Mouse (Mus musculus): Measurements from ENCODE around the gene Kcnma1. TPM values are rescaled to one million over a fixed set of nuclear protein-coding genes. Genes with fewer than 3 reads are reported as not detected.

The Kcnma1 gene
- polyA plus RNA-seq, 1 experiment from 2014 or later = 0.38 TPM

DNA sequence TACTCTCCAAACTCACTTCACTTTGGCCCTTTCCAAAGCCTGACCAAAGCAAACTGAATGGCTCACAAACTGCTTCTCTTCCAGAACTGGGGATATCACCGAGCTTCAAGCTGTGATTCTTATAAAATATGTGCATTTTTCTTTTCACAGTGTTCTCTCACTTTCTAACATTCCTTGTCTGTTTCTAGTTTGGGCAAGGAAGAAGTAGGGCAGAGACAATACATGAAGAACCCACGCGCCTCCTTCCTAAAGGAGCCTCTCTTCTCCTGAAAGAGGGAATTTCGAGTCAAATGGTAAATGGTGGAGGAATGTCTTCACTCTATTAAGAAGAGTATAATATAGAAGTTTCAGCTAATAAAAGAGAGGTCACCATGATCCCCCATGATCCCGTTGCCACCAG lies 709.0 kb downstream of the Kcnma1 start:
- H3K4me3 ChIP-seq (ENCODE audit: low read length) = no peak overlapping the region
- H3K9ac ChIP-seq (ENCODE audit: low read length) = no peak overlapping the region
- no peaks in the 10 kb centered on the region for H3K27me3 ChIP-seq (ENCODE audit: control insufficient read depth, insufficient read depth, low read length)
- WGBS = 85% methylated on average over 5 of the region's 5 CpGs
- no peak overlapping the region for H3K27ac ChIP-seq (ENCODE audit: low read length)
- H3K36me3 ChIP-seq (ENCODE audit: control insufficient read depth, insufficient read depth) = no peaks in the 10 kb centered on the region
- H3K9me3 ChIP-seq (replicated peaks; ENCODE audit: control insufficient read depth, low read length) = no peaks in the 10 kb centered on the region
- no peaks in the 10 kb centered on the region; the same call in 1 of the 2 replicates for H3K4me1 ChIP-seq (ENCODE audit: control insufficient read depth, insufficient read depth, low read length)
- no peak overlapping the region for H3K4me2 ChIP-seq (ENCODE audit: low read depth, low read length)
- ATAC-seq (replicated peaks; ENCODE audit: extremely low read depth, insufficient read depth, low FRiP score) = no peak

DNA sequence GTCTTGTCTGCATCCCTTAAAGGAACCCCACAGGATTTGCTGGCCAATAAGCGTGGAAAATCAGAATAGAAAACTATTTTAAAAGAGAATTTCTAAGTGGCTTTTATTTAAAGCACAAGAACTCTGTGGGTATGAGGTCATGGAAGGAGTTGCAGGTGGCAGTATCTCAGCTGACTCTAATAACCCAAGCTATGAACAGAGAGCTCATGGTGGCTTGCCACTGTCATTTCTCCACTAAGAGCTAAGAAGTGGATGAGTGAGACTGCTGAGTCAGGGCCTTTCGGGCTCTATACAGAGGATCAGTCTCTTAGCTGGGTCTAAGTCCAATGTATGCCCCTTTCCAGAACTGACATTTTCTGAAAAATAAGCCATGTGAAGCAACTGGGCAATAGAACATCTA lies 713.8 kb downstream of the Kcnma1 start:
- H3K27ac ChIP-seq (ENCODE audit: low read length) = no peak overlapping the region
- H3K4me1 ChIP-seq (ENCODE audit: control insufficient read depth, insufficient read depth, low read length) = no peaks in the 10 kb centered on the region; the same call in 1 of the 2 replicates
- no peaks in the 10 kb centered on the region for H3K9me3 ChIP-seq (replicated peaks; ENCODE audit: control insufficient read depth, low read length)
- no peak overlapping the region for H3K9ac ChIP-seq (ENCODE audit: low read length)
- H3K4me3 ChIP-seq (ENCODE audit: low read length) = no peak overlapping the region
- 82% methylated on average over 2 of the region's 2 CpGs for WGBS
- H3K4me2 ChIP-seq (ENCODE audit: low read depth, low read length) = no peak overlapping the region
- no peaks in the 10 kb centered on the region for H3K27me3 ChIP-seq (ENCODE audit: control insufficient read depth, insufficient read depth, low read length)
- ATAC-seq (replicated peaks; ENCODE audit: extremely low read depth, insufficient read depth, low FRiP score) = no peak
- H3K36me3 ChIP-seq (ENCODE audit: control insufficient read depth, insufficient read depth) = no peaks in the 10 kb centered on the region

DNA sequence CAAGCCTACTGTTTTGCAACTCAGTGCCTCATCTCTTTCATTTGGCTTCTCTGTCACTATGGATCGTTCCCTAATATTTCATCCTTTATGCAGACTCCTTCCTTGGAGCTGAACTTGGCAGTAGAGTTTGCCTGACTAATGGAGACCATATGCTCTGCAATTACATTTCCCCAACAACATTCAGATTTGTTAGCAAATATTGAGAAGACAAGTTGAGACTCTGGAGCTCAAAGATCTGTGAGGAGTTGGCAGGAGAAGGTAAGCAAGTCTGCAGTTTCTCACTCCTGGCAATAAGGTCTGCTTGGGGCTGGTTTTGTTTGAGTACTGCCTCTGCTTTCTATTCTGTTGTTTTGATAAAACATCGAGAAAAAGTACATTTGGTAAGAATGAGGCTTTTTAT lies 723.7 kb downstream of the Kcnma1 start:
- H3K27me3 ChIP-seq (ENCODE audit: control insufficient read depth, insufficient read depth, low read length) = no peaks in the 10 kb centered on the region
- H3K4me2 ChIP-seq (ENCODE audit: low read depth, low read length) = no peak overlapping the region
- no peak for ATAC-seq (replicated peaks; ENCODE audit: extremely low read depth, insufficient read depth, low FRiP score)
- H3K9ac ChIP-seq (ENCODE audit: low read length) = no peak overlapping the region
- H3K9me3 ChIP-seq (replicated peaks; ENCODE audit: control insufficient read depth, low read length) = no peaks in the 10 kb centered on the region
- no peaks in the 10 kb centered on the region for H3K4me1 ChIP-seq (ENCODE audit: control insufficient read depth, insufficient read depth, low read length)
- H3K27ac ChIP-seq (ENCODE audit: low read length) = no peak overlapping the region
- H3K36me3 ChIP-seq (ENCODE audit: control insufficient read depth, insufficient read depth) = no peaks in the 10 kb centered on the region
- WGBS = 78% methylated on average over 2 of the region's 2 CpGs
- H3K4me3 ChIP-seq (ENCODE audit: low read length) = no peak overlapping the region

DNA sequence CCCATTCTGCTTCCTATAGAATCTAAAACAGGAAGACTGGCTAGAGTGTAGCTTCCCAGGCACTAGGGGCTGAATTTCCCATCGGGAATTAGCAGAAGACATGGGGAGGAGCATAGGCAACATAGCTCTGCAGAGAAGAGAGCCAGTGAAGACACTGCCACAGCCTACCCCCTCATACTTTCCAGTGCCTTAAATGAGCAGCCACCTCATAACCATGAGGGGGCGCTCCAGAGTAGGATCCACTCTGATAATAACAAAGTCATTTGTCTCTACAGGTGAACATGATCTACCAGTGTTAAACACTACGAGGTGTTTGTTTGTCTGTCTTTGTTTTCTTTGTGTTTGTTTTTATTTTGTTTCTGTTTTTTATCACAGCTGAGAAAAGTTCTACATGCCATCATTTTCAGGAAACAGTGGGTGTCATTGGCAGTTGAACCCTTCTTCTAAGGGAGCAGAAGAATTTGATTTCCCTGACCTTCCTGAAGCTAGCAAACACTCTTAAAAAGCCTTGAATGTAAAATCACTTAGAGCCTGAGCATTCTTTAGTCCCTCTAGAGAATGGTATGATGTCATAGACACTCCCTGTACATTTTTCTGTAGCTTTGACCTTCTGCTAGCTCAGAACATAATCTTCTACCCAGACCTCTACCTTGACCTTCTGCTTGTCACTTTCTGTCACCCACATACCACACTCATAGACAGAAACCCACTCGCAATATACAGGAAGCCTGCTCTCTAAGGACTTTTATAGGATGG lies 747.6 kb downstream of the Kcnma1 start:
- no peaks in the 10 kb centered on the region for H3K36me3 ChIP-seq (ENCODE audit: control insufficient read depth, insufficient read depth)
- H3K4me3 ChIP-seq (ENCODE audit: low read length) = no peak overlapping the region
- H3K4me2 ChIP-seq (ENCODE audit: low read depth, low read length) = no peak overlapping the region
- no peaks in the 10 kb centered on the region for H3K27me3 ChIP-seq (ENCODE audit: control insufficient read depth, insufficient read depth, low read length)
- H3K4me1 ChIP-seq (ENCODE audit: control insufficient read depth, insufficient read depth, low read length) = 0 out of 2 replicates have a peak, but pooled peaks cover 3% of the 10 kb centered on the region
- 43% methylated on average over 4 of the region's 4 CpGs for WGBS
- H3K9me3 ChIP-seq (replicated peaks; ENCODE audit: control insufficient read depth, low read length) = no peaks in the 10 kb centered on the region
- H3K9ac ChIP-seq (ENCODE audit: low read length) = no peak overlapping the region
- no peak for ATAC-seq (replicated peaks; ENCODE audit: extremely low read depth, insufficient read depth, low FRiP score)
- H3K27ac ChIP-seq (ENCODE audit: low read length) = no peak overlapping the region

DNA sequence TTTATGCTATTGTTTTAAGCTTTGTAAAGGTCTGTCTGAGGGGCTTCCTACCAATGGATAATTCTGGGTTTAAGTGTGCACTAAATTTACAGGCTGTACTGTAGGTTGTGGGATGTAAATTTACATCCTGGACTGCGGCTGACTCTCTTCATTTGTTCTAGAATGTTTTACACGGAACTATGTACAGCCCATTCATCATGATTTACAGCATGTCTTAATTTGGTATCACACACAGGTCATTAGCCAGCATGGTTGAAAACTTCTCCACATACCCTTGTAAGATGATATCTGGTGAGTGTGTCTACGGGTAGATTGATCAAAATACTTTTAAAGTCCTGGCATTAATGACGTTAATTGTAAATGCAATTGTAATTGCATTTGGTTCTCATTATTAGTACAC lies 761.1 kb downstream of the Kcnma1 start:
- no peaks in the 10 kb centered on the region for H3K9me3 ChIP-seq (replicated peaks; ENCODE audit: control insufficient read depth, low read length)
- H3K27ac ChIP-seq (ENCODE audit: low read length) = no peak overlapping the region
- H3K27me3 ChIP-seq (ENCODE audit: control insufficient read depth, insufficient read depth, low read length) = no peaks in the 10 kb centered on the region
- 85% methylated on average over 4 of the region's 4 CpGs for WGBS
- no peak for ATAC-seq (replicated peaks; ENCODE audit: extremely low read depth, insufficient read depth, low FRiP score)
- no peak overlapping the region for H3K4me2 ChIP-seq (ENCODE audit: low read depth, low read length)
- no peak overlapping the region for H3K4me3 ChIP-seq (ENCODE audit: low read length)
- H3K9ac ChIP-seq (ENCODE audit: low read length) = no peak overlapping the region
- H3K4me1 ChIP-seq (ENCODE audit: control insufficient read depth, insufficient read depth, low read length) = no peaks in the 10 kb centered on the region
- H3K36me3 ChIP-seq (ENCODE audit: control insufficient read depth, insufficient read depth) = no peaks in the 10 kb centered on the region

DNA sequence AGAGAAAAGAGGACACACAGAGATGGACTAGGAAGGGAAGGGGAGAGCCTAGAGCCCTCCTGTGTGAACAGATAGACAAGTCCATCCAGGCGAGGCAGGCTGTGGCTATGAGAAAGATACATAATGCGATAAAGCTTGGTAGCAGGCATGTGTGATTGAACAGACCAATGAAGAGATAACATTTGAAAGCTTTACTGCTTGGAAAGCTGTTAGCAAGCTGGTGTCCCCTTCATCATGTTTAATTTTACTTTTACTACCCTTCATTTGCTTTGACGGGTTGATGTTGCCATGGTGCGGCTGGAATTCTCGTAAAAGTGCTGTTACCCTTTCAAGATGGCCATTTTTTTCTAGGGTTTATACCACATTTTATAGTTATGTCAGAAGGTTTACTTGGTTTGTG lies 769.8 kb downstream of the Kcnma1 start:
- 71% methylated on average over 5 of the region's 5 CpGs for WGBS
- no peak overlapping the region for H3K4me3 ChIP-seq (ENCODE audit: low read length)
- H3K36me3 ChIP-seq (ENCODE audit: control insufficient read depth, insufficient read depth) = no peaks in the 10 kb centered on the region
- no peaks in the 10 kb centered on the region for H3K27me3 ChIP-seq (ENCODE audit: control insufficient read depth, insufficient read depth, low read length)
- peaks cover 10% of the 10 kb centered on the region for H3K4me1 ChIP-seq (ENCODE audit: control insufficient read depth, insufficient read depth, low read length)
- H3K4me2 ChIP-seq (ENCODE audit: low read depth, low read length) = peak overlapping the region; percentile 31; the same call in 1 of the 2 replicates
- peak overlapping the region; percentile 94 for H3K27ac ChIP-seq (ENCODE audit: low read length)
- H3K9ac ChIP-seq (ENCODE audit: low read length) = peak overlapping the region; percentile 25; the same call in 1 of the 2 replicates
- no peaks in the 10 kb centered on the region for H3K9me3 ChIP-seq (replicated peaks; ENCODE audit: control insufficient read depth, low read length)
- ATAC-seq (replicated peaks; ENCODE audit: extremely low read depth, insufficient read depth, low FRiP score) = 0 out of 2 replicates have a peak, but pooled peaks have one; percentile 29

DNA sequence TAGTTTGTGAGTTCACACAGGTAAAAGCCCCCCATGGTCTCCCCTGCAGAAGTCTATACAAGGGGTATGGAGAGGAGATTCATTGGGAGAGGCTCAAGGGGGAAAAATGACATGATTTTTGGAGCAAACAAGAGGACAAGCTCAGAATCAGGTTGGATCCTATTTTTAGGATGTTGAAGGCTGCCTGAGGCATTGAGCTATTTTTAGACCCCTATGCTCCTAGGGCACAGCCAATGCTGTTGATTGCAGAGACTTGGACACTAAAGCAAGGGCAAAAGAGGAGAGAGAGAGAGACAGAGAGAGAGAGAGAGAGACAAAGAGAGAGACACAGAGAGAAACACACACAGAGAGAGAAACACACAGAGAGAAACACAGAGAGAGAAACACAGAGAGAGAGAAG lies 770.4 kb downstream of the Kcnma1 start:
- H3K9ac ChIP-seq (ENCODE audit: low read length) = 0 out of 2 replicates have a peak overlapping the region, but pooled peaks have one; percentile 25
- peak; percentile 95 for ATAC-seq (replicated peaks; ENCODE audit: extremely low read depth, insufficient read depth, low FRiP score)
- H3K27ac ChIP-seq (ENCODE audit: low read length) = peak overlapping the region; percentile 94

More for the DNA sequence above, 770.4 kb downstream of the Kcnma1 start:
- Histone ChIP-seq H3K4me3 (ENCODE audit: low read length) (no peak overlapping the region), H3K27me3 (ENCODE audit: control insufficient read depth, insufficient read depth, low read length) (no peaks in the 10 kb centered on the region), H3K4me1 (ENCODE audit: control insufficient read depth, insufficient read depth, low read length) (peaks cover 10% of the 10 kb centered on the region), H3K4me2 (ENCODE audit: low read depth, low read length) (peak overlapping the region; percentile 31; the same call in 1 of the 2 replicates), H3K9me3 (replicated peaks; ENCODE audit: control insufficient read depth, low read length) (no peaks in the 10 kb centered on the region), H3K36me3 (ENCODE audit: control insufficient read depth, insufficient read depth) (no peaks in the 10 kb centered on the region)

Other genes with a start within 250 kb of the Kcnma1 start
- 5.2 and 6.8 TPM in 2 replicates for gene Dlg5, start 231.4 kb upstream of the Kcnma1 start, polyA plus RNA-seq (2015; fragmentation: Nextera tagmentation; extraction: Ambion mirVana)